Mouse (Mus musculus) bone marrow macrophage, adult 2 months (primary cell): ENCODE measurements around the gene Rln3.

Experiments
- CTCF ChIP-seq: IDR thresholded peaks from 2 replicates; pipeline ENCODE4 v1.5.1; 2012; ENCODE audit warnings: low read depth, mild to moderate bottlenecking, low read length, moderate library complexity
- POLR2A ChIP-seq: IDR thresholded peaks from 2 replicates; pipeline ENCODE4 v1.6.1; 2012; ENCODE audit warnings: mild to moderate bottlenecking, low read depth, low read length, borderline replicate concordance

GRCm38 (mm10) chr8:84009876-84010275, 34.9 kb downstream of the Rln3 start:
- TF ChIP-seq CTCF = peak; percentile 85
- TF ChIP-seq POLR2A = no peak
